Comparison of ENCODE assay signal across 19 mouse cellular contexts in the genomic region with DNA sequence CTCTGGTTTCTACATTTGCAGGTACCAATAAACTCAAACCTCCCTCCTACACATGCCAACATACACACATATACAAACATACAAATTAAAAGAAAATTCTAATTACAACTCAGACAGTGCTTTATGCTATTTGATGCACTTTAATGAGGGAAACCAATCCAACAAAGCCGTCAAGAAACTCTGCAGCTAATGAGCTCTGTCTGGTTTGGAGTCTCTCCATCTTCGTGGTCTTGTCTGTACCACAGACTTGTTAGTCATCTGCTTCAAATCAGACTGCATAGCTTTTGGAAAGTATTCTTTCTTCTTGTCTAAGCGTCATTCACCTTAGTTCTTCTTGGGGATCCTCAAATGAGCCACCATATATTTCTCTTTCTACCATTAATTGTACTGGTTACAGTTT.
DNase-seq lines count a peak whose midpoint lies in the region; ATAC-seq lines count a peak whose summit lies in the region.
"Had no signal": no experiment of that assay in that cellular context is flagged by ENCODE, and none has a peak within 500 bp of the region (broad histone marks: within the 10 kb centered on the region; RNA-seq: fewer than 3 reads in every experiment).

No protein-coding gene starts in this region.

- WGBS in forebrain, embryonic 14.5 days: 64% methylated on average over 3 of the region's 3 CpGs
- WGBS in forebrain, embryonic 12.5 days: 81% methylated on average over 3 of the region's 3 CpGs
- WGBS in forebrain, embryonic 16.5 days: 60% methylated on average over 3 of the region's 3 CpGs
- 86% methylated on average over 3 of the region's 3 CpGs for WGBS in forebrain, embryonic 11.5 days
- 88% methylated on average over 3 of the region's 3 CpGs for WGBS in midbrain, embryonic 16.5 days

- no peaks in the 10 kb centered on the region for H3K27me3 ChIP-seq in forebrain, embryonic 14.5 days (replicated peaks; ENCODE audit: control insufficient read depth, insufficient read depth, low read length)
- H3K27me3 ChIP-seq in forebrain, embryonic 12.5 days: no peaks in the 10 kb centered on the region
- no peaks in the 10 kb centered on the region for H3K27me3 ChIP-seq in forebrain, embryonic 16.5 days (replicated peaks; ENCODE audit: control insufficient read depth, insufficient read depth, low read length)
- H3K27me3 ChIP-seq in forebrain, embryonic 11.5 days (ENCODE audit: control insufficient read depth, insufficient read depth, low read length): no peaks in the 10 kb centered on the region
- no peaks in the 10 kb centered on the region for H3K27me3 ChIP-seq in midbrain, embryonic 16.5 days (ENCODE audit: control insufficient read depth, insufficient read depth, low read depth, low read length)
- H3K27me3 ChIP-seq: embryonic facial prominence, embryonic 13.5 days had no signal

- H3K9ac ChIP-seq in forebrain, embryonic 14.5 days (ENCODE audit: low read length): no peak overlapping the region
- H3K9ac ChIP-seq in forebrain, embryonic 12.5 days: no peak overlapping the region
- no peak overlapping the region for H3K9ac ChIP-seq in forebrain, embryonic 16.5 days (replicated peaks; ENCODE audit: low read depth, low read length)
- H3K9ac ChIP-seq in forebrain, embryonic 11.5 days (ENCODE audit: low read length): no peak overlapping the region
- H3K9ac ChIP-seq in midbrain, embryonic 16.5 days (ENCODE audit: low read depth, low read length): no peak overlapping the region
- H3K9ac ChIP-seq: embryonic facial prominence, embryonic 13.5 days had no signal

- intact Hi-C loops in gastrocnemius, postnatal 36 days (cut with DNase I): no loop called here

- peak; percentile 52 for DNase-seq in forebrain, embryonic 14.5 days (ENCODE audit: low spot score)
- no peak for DNase-seq in forebrain, embryonic 11.5 days (ENCODE audit: low spot score)
- DNase-seq in Muller cell, postnatal 12 days (ENCODE audit: inconsistent ontology term): peak; percentile 90
- peak; percentile 10 for DNase-seq in brain, adult 2 months (ENCODE audit: low read depth, low spot score)
- DNase-seq in gastrocnemius, postnatal 36 days: no peak
- DNase-seq: adrenal gland, adult 8-10 months; adrenal gland, postnatal 14 days; adrenal gland, postnatal 36 days; cerebellum, adult 11-12 months; cerebellum, adult 2 months; cerebellum, adult 9-10 months; cerebellum, postnatal 10 days; cerebellum, postnatal 25 days had no signal

- no peak overlapping the region for H3K4me2 ChIP-seq in forebrain, embryonic 14.5 days (ENCODE audit: low read length)
- H3K4me2 ChIP-seq in forebrain, embryonic 12.5 days: no peak overlapping the region
- no peak overlapping the region for H3K4me2 ChIP-seq in forebrain, embryonic 16.5 days (ENCODE audit: low read length)
- no peak overlapping the region for H3K4me2 ChIP-seq in forebrain, embryonic 11.5 days (ENCODE audit: low read depth, low read length, severe bottlenecking)
- H3K4me2 ChIP-seq in midbrain, embryonic 16.5 days (ENCODE audit: low read length): no peak overlapping the region
- H3K4me2 ChIP-seq: embryonic facial prominence, embryonic 13.5 days had no signal

- H3K27ac ChIP-seq in forebrain, embryonic 14.5 days (ENCODE audit: low read depth, low read length): no peak overlapping the region
- H3K27ac ChIP-seq in forebrain, embryonic 12.5 days: no peak overlapping the region
- H3K27ac ChIP-seq in forebrain, embryonic 16.5 days (ENCODE audit: low read length): no peak overlapping the region
- H3K27ac ChIP-seq in forebrain, embryonic 11.5 days (ENCODE audit: low read depth, low read length): no peak overlapping the region
- no peak overlapping the region for H3K27ac ChIP-seq in midbrain, embryonic 16.5 days (ENCODE audit: low read length)
- H3K27ac ChIP-seq: embryonic facial prominence, embryonic 13.5 days had no signal

- H3K36me3 ChIP-seq in forebrain, embryonic 14.5 days (ENCODE audit: control insufficient read depth, insufficient read depth, low read length): no peaks in the 10 kb centered on the region
- no peaks in the 10 kb centered on the region for H3K36me3 ChIP-seq in forebrain, embryonic 12.5 days (replicated peaks)
- H3K36me3 ChIP-seq in forebrain, embryonic 16.5 days (ENCODE audit: control insufficient read depth, insufficient read depth): no peaks in the 10 kb centered on the region
- no peaks in the 10 kb centered on the region for H3K36me3 ChIP-seq in forebrain, embryonic 11.5 days (ENCODE audit: control insufficient read depth, insufficient read depth, low read length)
- no peaks in the 10 kb centered on the region for H3K36me3 ChIP-seq in midbrain, embryonic 16.5 days (ENCODE audit: control insufficient read depth, insufficient read depth, low read length)
- H3K36me3 ChIP-seq: embryonic facial prominence, embryonic 13.5 days had no signal

- H3K4me1 ChIP-seq in forebrain, embryonic 14.5 days (ENCODE audit: control insufficient read depth, insufficient read depth, low read length): no peaks in the 10 kb centered on the region
- H3K4me1 ChIP-seq in forebrain, embryonic 12.5 days: no peaks in the 10 kb centered on the region
- no peaks in the 10 kb centered on the region for H3K4me1 ChIP-seq in forebrain, embryonic 16.5 days (replicated peaks; ENCODE audit: control insufficient read depth, insufficient read depth, low read length)
- no peaks in the 10 kb centered on the region for H3K4me1 ChIP-seq in forebrain, embryonic 11.5 days (replicated peaks; ENCODE audit: control insufficient read depth, insufficient read depth, low read length)
- no peaks in the 10 kb centered on the region for H3K4me1 ChIP-seq in midbrain, embryonic 16.5 days (ENCODE audit: control insufficient read depth, insufficient read depth, low read length)
- H3K4me1 ChIP-seq: embryonic facial prominence, embryonic 13.5 days had no signal

- ATAC-seq in forebrain, embryonic 14.5 days: no peak
- no peak for ATAC-seq in forebrain, embryonic 12.5 days (ENCODE audit: low FRiP score)
- peak; percentile 79 for ATAC-seq in forebrain, embryonic 16.5 days
- no peak for ATAC-seq in forebrain, embryonic 11.5 days (replicated peaks; ENCODE audit: low FRiP score)
- ATAC-seq in midbrain, embryonic 16.5 days: no peak
- ATAC-seq: activated CD4-positive, CD25-positive, alpha-beta regulatory T cell, adult 4 months; Patski had no signal

- H3K4me3 ChIP-seq in forebrain, embryonic 14.5 days (ENCODE audit: low read depth, low read length): no peak overlapping the region
- H3K4me3 ChIP-seq in forebrain, embryonic 12.5 days (replicated peaks): no peak overlapping the region
- H3K4me3 ChIP-seq in forebrain, embryonic 16.5 days (replicated peaks; ENCODE audit: low read length): no peak overlapping the region
- H3K4me3 ChIP-seq in forebrain, embryonic 11.5 days (ENCODE audit: low read depth, low read length): no peak overlapping the region
- H3K4me3 ChIP-seq in midbrain, embryonic 16.5 days (ENCODE audit: low read depth, low read length): no peak overlapping the region
- H3K4me3 ChIP-seq: embryonic facial prominence, embryonic 13.5 days had no signal

- no peaks in the 10 kb centered on the region for H3K9me3 ChIP-seq in forebrain, embryonic 14.5 days (replicated peaks; ENCODE audit: control insufficient read depth, low read length)
- H3K9me3 ChIP-seq in forebrain, embryonic 12.5 days: no peaks in the 10 kb centered on the region
- H3K9me3 ChIP-seq in forebrain, embryonic 16.5 days (ENCODE audit: control insufficient read depth, low read length): no peaks in the 10 kb centered on the region
- no peaks in the 10 kb centered on the region for H3K9me3 ChIP-seq in forebrain, embryonic 11.5 days (ENCODE audit: control insufficient read depth, low read length)
- H3K9me3 ChIP-seq in midbrain, embryonic 16.5 days (replicated peaks; ENCODE audit: control insufficient read depth, low read length, poor library complexity, severe bottlenecking): no peaks in the 10 kb centered on the region
- H3K9me3 ChIP-seq: embryonic facial prominence, embryonic 13.5 days had no signal

Comparison
In these comparisons a context has a peak if more than half of its experiments do, and no peak if none do; other contexts are left out.
1. DNase-seq: peak in forebrain, embryonic 14.5 days (single experiment), Muller cell, postnatal 12 days (single experiment) and brain, adult 2 months (single experiment); none in forebrain, embryonic 11.5 days (single experiment) and gastrocnemius, postnatal 36 days (0 of 2).